Mouse (Mus musculus): ENCODE results near the gene Atrnl1. TPM values are rescaled to one million over a fixed set of nuclear protein-coding genes. Genes with fewer than 3 reads are reported as not detected.
"Not testable (repeated sequence)": the region's sequence is repeated elsewhere in the genome, so short reads cannot be mapped to it uniquely, and the experiment has no call there.

The Atrnl1 gene
- polyA plus RNA-seq, 1 experiment from 2014 or later = 0.68 TPM

DNA sequence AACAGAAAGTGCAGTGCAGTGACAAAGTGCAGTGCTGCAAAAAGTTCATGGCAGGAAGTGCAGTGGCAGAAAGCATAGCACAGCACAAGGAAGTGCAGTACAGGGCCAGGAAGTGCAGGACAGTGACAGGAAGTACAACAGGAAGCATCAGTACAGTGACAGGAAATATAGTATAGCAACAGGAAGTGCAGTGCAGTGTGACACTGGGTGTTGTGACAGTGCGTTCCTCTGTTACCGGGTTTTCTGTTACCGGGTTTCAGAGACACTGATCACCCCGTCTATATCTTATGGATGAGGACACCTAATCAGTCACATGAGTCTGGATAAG, 38.1 kb downstream of the Atrnl1 start:
- no peak for DNase-seq
- Histone ChIP-seq H3K27me3 (no peaks in the 10 kb centered on the region), H3K4me3 (replicated peaks) (no peak overlapping the region), H3K9me3 (replicated peaks) (peaks cover 7% of the 10 kb centered on the region), H3K4me1 (replicated peaks) (no peaks in the 10 kb centered on the region), H3K9ac (no peak overlapping the region), H3K36me3 (peaks cover 10% of the 10 kb centered on the region; the same call in 1 of the 2 replicates), H3K4me2 (no peak overlapping the region), H3K27ac (no peak overlapping the region)
- no peak for ATAC-seq (ENCODE audit: low read depth)
- 93% methylated on average over 4 of the region's 4 CpGs for WGBS (ENCODE audit: insufficient replicate concordance)

DNA sequence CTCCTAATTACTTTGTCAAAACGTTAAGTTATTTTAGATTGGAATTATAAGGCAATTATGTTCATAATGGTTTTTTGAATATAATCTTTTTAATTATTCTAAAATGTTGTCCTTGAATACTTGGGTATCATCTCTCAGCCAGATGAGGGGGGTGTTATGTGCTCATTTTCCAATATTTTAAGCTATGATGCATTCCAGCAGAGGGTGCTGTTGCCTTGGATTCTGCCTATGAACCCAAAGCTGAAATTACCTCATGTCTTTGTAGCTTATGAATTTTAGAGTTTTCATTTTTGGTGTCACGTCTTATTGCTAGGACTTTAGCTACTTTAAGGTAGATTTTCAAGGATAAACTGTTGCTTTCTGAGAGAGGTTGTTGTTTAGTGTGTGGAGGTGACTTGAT, 44.2 kb downstream of the Atrnl1 start:
- Histone ChIP-seq H3K4me2 (no peak overlapping the region), H3K27me3 (no peaks in the 10 kb centered on the region), H3K4me1 (replicated peaks) (peaks cover 7% of the 10 kb centered on the region), H3K4me3 (replicated peaks) (no peak overlapping the region), H3K9ac (no peak overlapping the region), H3K27ac (no peak overlapping the region), H3K9me3 (replicated peaks) (0 out of 2 replicates have a peak, but pooled peaks cover 7% of the 10 kb centered on the region), H3K36me3 (peaks cover 10% of the 10 kb centered on the region)
- WGBS (ENCODE audit: insufficient replicate concordance) = 47% methylated on average over 2 of the region's 2 CpGs
- DNase-seq (no peak), ATAC-seq (ENCODE audit: low read depth) (no peak)

DNA sequence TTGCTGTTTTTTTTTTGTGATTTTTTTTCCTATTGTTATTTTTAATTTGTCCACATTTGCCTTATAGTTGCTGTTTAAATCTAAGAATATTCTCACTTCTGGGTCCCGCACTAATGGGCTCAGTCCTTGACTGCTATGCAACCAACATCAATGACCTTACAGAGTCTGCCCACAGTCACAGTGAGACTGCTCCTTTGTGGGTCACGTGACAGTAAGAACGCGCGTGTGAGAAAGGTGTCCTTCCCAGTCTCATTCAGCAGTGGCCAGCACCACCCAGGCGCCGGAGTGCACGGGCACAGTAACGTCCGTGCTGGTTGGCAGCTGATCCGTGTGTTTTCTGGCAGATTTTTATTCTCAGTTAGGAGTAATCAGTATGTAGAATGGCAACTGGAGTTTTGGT, 44.7 kb downstream of the Atrnl1 start:
- 86% methylated on average over 11 of the region's 11 CpGs for WGBS (ENCODE audit: insufficient replicate concordance)
- Histone ChIP-seq H3K27ac (no peak overlapping the region), H3K4me1 (replicated peaks) (peaks cover 7% of the 10 kb centered on the region), H3K4me3 (replicated peaks) (no peak overlapping the region), H3K9ac (no peak overlapping the region), H3K9me3 (replicated peaks) (0 out of 2 replicates have a peak, but pooled peaks cover 7% of the 10 kb centered on the region), H3K27me3 (no peaks in the 10 kb centered on the region), H3K36me3 (peaks cover 10% of the 10 kb centered on the region), H3K4me2 (no peak overlapping the region)
- DNase-seq (no peak), ATAC-seq (ENCODE audit: low read depth) (no peak)

DNA sequence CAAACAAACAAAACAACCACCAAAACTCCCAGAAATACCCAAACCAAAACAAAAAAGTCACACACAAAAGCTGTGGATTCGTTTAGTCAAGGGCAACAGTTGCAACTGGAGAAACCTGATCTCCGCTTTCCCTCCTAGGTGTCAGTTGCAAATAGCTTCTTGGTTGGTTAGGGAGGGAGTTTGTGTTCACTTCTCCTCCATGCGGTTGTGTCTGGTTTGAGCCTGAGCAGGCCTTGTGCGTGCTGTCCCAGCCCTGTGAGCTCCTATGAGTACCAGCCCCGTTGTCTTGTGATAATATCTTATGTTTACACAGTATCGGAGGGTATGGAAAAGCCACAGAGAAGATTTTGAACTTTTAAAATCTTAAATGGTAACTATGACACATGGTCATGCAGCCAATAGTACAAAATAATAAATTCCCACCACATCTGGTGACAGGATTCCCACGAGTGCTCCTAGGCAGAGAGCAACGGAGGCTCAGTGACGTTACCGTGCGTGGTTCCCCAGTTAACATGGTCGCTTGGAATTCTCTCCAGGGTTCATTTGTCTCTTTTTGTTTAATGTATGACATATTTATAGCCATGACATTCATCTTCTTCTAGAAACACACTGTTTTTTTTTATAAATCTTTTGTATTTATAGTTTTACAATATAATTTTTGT, 46.7 kb downstream of the Atrnl1 start:
- ATAC-seq (ENCODE audit: low read depth) (no peak), DNase-seq (no peak)
- no peak overlapping the region for H3K27ac ChIP-seq
- WGBS (ENCODE audit: insufficient replicate concordance) = 71% methylated on average over 12 of the region's 12 CpGs
- H3K27me3 ChIP-seq = no peaks in the 10 kb centered on the region
- peaks cover 7% of the 10 kb centered on the region for H3K4me1 ChIP-seq (replicated peaks)
- 0 out of 2 replicates have a peak, but pooled peaks cover 7% of the 10 kb centered on the region for H3K9me3 ChIP-seq (replicated peaks)
- H3K4me2 ChIP-seq = no peak overlapping the region
- H3K9ac ChIP-seq = no peak overlapping the region
- H3K36me3 ChIP-seq = peaks cover 10% of the 10 kb centered on the region
- no peak overlapping the region for H3K4me3 ChIP-seq (replicated peaks)

DNA sequence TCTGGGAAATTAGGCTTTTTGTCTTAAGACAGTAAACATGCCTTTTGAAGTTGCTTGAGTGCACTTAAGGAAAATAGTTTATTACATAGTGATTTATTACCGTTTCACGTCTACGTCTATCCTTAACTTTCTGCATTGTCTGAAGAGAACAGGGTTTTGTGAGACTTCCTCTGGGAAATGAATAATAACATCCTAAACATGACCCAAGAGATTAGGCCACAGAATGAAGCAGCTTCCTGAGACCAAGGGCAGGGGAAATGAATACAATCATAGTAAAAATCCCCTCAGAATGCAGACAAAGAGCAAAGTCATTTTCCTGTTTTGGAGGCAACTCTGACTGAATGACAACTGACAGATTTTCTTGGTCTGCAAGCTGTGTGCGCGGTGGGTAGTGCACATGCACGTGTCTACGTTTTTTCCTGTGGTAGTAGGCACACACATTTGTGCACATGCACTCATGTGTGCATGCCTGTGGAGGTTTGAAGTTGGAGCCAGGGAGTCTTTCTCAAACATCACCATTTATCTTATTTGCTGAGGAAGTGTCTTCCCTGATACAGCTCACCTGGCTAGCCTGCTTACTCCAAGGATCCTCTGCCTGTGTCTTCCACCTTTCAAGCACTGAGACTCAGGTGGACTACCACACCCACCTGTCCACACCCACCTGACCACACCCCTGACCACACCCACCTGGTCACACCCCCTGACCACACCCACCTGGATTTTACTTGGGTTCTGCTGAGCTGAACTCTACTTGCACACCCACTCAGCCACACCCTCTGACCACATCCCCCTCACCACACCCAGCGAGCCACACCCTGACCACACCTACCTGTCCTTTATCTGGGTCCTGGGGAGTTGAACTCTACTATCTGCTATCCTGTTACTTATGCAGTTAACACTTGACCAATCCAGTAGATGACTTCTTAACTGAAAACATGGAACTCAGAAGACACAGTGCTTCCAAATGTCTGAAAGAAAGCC, 47.6 kb downstream of the Atrnl1 start:
- Histone ChIP-seq H3K9ac (no peak overlapping the region), H3K27me3 (no peaks in the 10 kb centered on the region), H3K4me1 (replicated peaks) (peaks cover 7% of the 10 kb centered on the region), H3K36me3 (peaks cover 10% of the 10 kb centered on the region), H3K4me2 (no peak overlapping the region), H3K9me3 (replicated peaks) (0 out of 2 replicates have a peak, but pooled peaks cover 7% of the 10 kb centered on the region), H3K27ac (peak overlapping the region; percentile 8), H3K4me3 (replicated peaks) (no peak overlapping the region)
- peak; percentile 41 for ATAC-seq (ENCODE audit: low read depth)
- no peak for DNase-seq
- 60% methylated on average over 8 of the region's 8 CpGs for WGBS (ENCODE audit: insufficient replicate concordance)

DNA sequence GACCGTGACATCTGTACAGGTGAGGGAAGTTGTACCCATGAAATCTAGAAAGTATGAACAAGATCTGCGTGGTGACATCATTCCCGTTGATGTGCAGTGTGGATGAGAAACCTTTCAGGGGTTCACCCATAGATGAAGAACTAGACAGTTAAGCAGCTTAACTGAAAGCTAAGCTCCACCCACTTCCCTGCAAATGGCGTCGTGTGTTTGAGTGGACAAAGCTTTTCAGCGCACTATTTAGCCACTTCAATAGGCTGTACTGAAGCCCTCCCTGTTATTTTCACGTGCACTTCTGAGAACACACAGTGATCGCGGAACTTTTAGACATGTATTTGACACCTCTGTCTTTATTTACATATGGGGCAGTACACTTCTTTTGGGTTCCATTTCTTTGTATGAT, 56.2 kb downstream of the Atrnl1 start:
- Histone ChIP-seq H3K4me3 (replicated peaks) (no peak overlapping the region), H3K9ac (no peak overlapping the region), H3K9me3 (replicated peaks) (no peaks in the 10 kb centered on the region), H3K36me3 (peaks cover 3% of the 10 kb centered on the region; the same call in 1 of the 2 replicates), H3K27ac (no peak overlapping the region), H3K4me1 (replicated peaks) (no peaks in the 10 kb centered on the region), H3K4me2 (no peak overlapping the region), H3K27me3 (no peaks in the 10 kb centered on the region)
- WGBS (ENCODE audit: insufficient replicate concordance) = 76% methylated on average over 9 of the region's 9 CpGs
- ATAC-seq (ENCODE audit: low read depth) (no peak), DNase-seq (no peak)

DNA sequence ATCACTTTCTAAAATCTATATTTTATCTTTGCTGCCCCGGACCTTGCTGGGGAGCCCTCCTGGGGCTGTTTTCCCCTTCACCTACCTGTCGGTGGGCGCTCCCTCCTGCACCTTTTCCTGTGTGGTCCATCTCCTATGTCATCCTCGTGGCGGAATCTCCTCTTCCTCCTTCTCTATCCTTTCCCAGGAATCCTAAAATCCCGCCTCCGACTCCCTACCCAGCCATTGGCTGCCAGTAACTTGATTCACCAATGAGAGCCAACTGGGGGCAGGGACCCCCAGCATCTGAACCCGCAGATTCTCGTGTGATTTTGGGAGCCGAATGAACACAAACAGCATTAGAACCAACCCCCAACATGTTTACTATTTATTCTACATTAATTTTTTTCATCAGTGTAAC, 57.1 kb downstream of the Atrnl1 start:
- Histone ChIP-seq H3K27me3 (no peaks in the 10 kb centered on the region), H3K4me2 (no peak overlapping the region), H3K4me1 (replicated peaks) (no peaks in the 10 kb centered on the region), H3K36me3 (peaks cover 3% of the 10 kb centered on the region; the same call in 1 of the 2 replicates), H3K27ac (no peak overlapping the region), H3K4me3 (replicated peaks) (no peak overlapping the region), H3K9me3 (replicated peaks) (no peaks in the 10 kb centered on the region), H3K9ac (no peak overlapping the region)
- WGBS (ENCODE audit: insufficient replicate concordance) = 87% methylated on average over 10 of the region's 10 CpGs
- DNase-seq (no peak), ATAC-seq (ENCODE audit: low read depth) (no peak)

DNA sequence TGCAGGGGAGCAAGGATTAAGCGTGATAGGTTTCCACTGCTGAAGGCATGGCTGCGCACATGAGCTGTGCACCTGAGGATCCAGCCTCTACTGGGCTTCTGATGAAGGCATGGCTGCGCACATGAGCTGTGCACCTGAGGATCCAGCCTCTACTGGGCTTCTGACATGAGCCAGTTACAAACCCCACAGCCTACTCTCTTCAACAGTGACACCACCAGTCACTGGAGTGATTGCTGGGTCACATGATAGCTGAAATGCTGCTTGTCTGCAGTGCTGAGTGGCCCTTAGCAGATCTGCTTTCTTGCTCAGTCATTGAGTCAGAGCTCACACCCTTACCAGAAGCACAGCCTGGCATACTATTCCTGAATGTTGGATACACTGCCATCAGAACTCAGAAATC, 68.6 kb downstream of the Atrnl1 start:
- Histone ChIP-seq H3K27me3 (no peaks in the 10 kb centered on the region), H3K27ac (no peak overlapping the region), H3K4me1 (replicated peaks) (no peaks in the 10 kb centered on the region), H3K9ac (no peak overlapping the region), H3K4me2 (no peak overlapping the region), H3K4me3 (replicated peaks) (no peak overlapping the region), H3K36me3 (no peaks in the 10 kb centered on the region), H3K9me3 (replicated peaks) (no peaks in the 10 kb centered on the region)
- no peak for DNase-seq
- WGBS (ENCODE audit: insufficient replicate concordance) = 86% methylated on average over 3 of the region's 3 CpGs
- no peak for ATAC-seq (ENCODE audit: low read depth)

DNA sequence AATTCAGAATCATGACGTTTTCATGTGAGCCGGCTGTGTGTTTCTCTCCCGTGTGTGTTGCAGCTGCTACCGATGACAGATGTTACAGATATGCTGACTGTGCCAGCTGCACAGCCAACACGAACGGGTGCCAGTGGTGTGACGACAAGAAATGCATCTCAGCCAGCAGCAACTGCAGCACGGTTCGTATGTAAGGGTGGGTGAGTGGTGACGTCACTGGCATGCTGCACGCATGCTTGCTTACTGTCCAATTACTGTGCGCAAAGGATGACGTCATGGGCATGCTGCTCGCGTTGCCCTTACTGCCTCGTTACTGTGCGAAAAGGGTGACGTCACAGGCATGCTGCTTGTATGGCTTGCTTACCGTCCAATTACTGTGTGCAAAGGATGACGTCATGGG, 75.8 kb downstream of the Atrnl1 start:
- no peak overlapping the region for H3K9ac ChIP-seq
- H3K9me3 ChIP-seq (replicated peaks) = no peaks in the 10 kb centered on the region
- WGBS (ENCODE audit: insufficient replicate concordance) = 84% methylated on average over 20 of the region's 20 CpGs
- no peaks in the 10 kb centered on the region for H3K4me1 ChIP-seq (replicated peaks)
- no peaks in the 10 kb centered on the region for H3K27me3 ChIP-seq
- ATAC-seq (ENCODE audit: low read depth) (no peak), DNase-seq (no peak)
- no peak overlapping the region for H3K4me3 ChIP-seq (replicated peaks)
- H3K27ac ChIP-seq = no peak overlapping the region
- no peak overlapping the region for H3K4me2 ChIP-seq
- no peaks in the 10 kb centered on the region for H3K36me3 ChIP-seq

DNA sequence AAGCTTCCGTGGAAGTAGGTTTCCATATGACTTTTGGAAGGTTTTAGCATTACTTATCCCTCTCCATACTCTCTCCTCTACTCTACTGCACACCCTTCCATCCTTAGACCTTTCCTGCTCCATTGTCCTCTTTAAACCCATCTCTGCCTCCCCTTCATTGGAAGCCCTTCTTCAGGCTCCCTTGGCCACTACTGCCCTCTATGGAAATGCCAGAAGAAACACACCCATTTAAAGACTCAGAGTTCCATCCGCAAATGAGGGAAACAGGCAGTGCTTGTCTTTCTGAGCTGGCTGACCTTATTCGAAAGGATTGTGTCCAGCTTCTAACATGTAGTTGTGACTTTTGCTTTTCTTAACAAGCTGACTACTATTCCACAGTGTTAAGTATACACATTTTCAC, 81.7 kb downstream of the Atrnl1 start:
- WGBS (ENCODE audit: insufficient replicate concordance) = 77% methylated on average over 3 of the region's 3 CpGs
- DNase-seq (no peak), ATAC-seq (ENCODE audit: low read depth) (no peak)
- H3K9ac ChIP-seq = no peak overlapping the region
- H3K4me2 ChIP-seq = no peak overlapping the region
- H3K27me3 ChIP-seq = no peaks in the 10 kb centered on the region
- H3K36me3 ChIP-seq = peaks cover 8% of the 10 kb centered on the region
- no peak overlapping the region for H3K27ac ChIP-seq
- H3K9me3 ChIP-seq (replicated peaks) = no peaks in the 10 kb centered on the region
- no peaks in the 10 kb centered on the region for H3K4me1 ChIP-seq (replicated peaks)
- no peak overlapping the region for H3K4me3 ChIP-seq (replicated peaks)

DNA sequence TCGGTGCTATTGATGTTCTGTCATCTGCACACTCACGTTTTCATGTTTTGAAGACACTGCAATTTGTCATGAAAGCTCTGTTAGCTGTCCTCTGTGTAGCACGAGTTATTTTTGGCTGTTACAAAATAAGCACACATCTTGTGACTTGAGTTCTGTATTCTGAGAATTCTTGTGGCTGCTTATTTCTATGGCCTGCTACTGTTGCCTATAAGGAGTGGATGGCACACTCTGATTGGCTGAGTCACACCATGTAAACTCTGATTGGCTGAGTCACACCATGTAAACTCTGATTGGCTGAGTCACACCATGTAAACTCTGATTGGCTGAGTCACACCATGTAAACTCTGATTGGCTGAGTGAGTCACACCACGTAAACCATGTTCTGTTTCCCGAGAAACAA, 85.9 kb downstream of the Atrnl1 start:
- H3K27ac ChIP-seq; H3K4me2 ChIP-seq; H3K4me1 ChIP-seq (replicated peaks); H3K27me3 ChIP-seq; H3K9me3 ChIP-seq (replicated peaks); H3K9ac ChIP-seq; H3K36me3 ChIP-seq; H3K4me3 ChIP-seq (replicated peaks); DNase-seq; ATAC-seq (ENCODE audit: low read depth): not testable (repeated sequence)
- 76% methylated on average over 5 of the region's 5 CpGs for WGBS (ENCODE audit: insufficient replicate concordance)

All from liver, embryonic 13.5 days (tissue).